Mouse (Mus musculus) embryonic fibroblast, embryonic 13.5 days (primary cell): ENCODE measurements around the gene Akt1.

Experiments
- CTCF ChIP-seq: IDR thresholded peaks from 2 replicates; pipeline ENCODE4 v1.5.1; 2011; ENCODE audit warnings: mild to moderate bottlenecking, control low read depth, low read length, moderate library complexity, borderline replicate concordance; ENCODE audit not compliant: insufficient read depth
- POLR2A ChIP-seq: IDR thresholded peaks from 2 replicates; pipeline ENCODE4 v1.6.1; 2011; ENCODE audit warnings: low read depth, mild to moderate bottlenecking, control low read depth, low read length, moderate library complexity

DNA sequence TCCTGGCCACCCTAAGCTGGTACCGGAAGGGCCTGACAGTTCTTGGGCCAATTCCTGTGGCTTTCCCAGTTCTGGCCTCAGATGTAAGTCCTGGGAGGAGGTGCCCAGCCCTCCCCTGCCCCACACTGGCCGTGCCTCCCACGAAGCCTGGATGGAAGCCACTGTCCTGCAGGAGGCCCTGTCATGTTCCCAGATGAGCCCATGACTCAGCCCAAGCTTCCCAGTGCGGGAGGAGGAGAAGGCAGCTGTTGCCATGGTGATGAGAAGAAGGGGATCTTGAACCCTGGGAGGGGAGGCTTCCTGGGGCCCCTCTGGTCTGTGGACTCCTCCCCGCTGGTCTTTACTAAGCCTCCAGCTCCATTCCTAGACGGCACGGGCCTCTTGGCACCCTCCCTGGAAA is 8.7 kb upstream of the Akt1 start:
- TF ChIP-seq CTCF (no peak), POLR2A (no peak)
